Mouse (Mus musculus) frontal cortex, postnatal 25 days (tissue): Measurements from ENCODE around the gene Gdf2.

ENCODE experiments used
- DNase-seq, 2 experiments: peaks; one replicate each; pipeline ENCODE4 v3.0.0; 2022; ENCODE audit warnings: low spot score in 2 of 2

Gene Gdf2

DNA sequence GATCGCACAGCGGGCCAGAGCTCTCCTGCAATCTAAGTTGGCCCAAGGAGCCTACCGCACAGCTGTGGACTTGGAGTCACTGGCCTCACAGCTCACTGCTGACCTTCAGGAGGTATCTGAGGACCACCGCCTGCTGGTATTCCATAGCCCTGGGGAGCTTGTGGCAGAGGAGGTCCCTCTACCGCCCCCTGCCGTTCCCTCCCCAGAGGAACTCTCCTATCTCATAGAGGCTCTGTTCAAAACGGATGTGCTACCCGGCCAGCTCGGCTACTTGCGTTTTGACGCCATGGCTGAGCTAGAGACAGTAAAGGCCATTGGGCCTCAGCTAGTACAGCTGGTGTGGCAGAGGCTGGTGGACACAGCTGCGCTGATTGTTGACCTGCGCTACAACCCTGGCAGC is 15.2 kb downstream of the Gdf2 start:
- DNase-seq = no peak

DNA sequence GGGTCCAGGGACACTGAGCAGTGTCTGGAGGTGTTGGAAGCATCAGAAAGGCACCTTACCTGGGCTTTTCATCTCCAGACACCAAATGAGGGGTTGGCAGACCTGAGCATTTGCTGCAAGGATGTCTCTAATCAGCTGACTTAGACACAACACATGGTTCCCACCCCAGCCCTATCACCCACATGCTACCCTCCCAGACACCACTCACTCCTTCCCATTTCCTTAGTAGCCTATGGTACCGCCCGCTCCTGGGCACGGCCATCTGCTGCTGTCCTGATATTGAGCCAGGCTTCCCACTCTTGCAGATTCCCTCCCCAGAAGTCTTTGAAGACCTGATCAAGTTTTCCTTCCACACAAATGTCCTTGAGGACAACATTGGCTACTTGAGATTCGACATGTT is 17.3 kb downstream of the Gdf2 start:
- no peak for DNase-seq

DNA sequence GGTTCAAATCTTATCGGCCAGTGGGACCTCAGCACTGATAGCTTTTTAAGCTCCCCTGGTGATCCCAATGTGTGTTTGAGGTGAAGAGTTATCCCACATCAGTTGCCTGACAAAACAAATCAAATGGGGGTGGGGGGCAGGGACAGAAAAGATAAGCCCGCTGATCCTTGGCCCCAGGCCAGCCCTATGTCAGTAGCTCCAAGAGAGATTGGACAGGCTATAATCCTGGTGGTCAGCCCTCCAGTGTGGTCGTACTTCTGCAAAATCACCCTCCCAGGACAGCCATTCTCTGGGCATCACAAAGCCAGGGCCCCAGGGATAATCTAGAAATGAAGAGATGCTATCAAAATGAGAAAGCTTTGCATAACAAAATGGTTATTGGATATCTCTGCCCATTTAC is 18.0 kb downstream of the Gdf2 start:
- DNase-seq = no peak

DNA sequence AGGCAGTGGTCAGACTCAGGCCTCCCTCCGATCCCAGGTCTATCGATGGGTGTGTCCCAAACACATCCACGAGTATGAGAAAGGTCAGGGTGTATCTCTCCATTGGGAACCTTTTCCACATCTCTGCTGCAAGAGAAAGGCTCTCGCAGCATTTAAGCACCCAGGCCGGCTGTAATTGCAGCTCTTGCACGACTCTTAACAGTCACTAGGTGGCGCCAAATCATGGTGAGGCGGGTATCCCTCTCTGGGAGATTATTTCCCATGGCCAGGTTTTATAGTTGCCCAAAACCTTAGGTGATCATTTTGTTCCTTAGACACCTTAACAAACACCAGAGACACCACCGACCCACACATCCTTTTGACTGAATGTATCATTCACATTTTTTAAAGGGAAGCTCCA is 18.5 kb downstream of the Gdf2 start:
- DNase-seq = peak; percentile 34 to 44

DNA sequence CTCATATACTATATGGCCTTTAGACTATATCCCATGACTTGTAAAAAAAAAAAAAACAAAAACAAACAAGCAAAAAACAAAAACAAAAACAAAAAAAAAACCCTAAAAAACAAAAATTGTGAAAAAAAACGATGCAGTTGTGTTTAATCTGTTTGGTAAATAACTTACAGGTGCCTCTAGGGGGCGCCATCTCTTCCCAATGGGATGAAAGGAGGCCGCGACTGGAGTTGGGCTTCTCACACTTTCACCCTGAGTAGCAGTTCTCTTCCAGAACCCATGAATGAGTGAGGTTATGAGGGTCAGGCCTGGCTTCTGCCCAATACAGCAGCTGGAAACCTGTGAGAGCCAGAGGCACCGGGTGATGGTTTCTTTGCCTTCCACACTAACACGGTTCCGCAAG is 24.8 kb downstream of the Gdf2 start:
- no peak for DNase-seq

DNA sequence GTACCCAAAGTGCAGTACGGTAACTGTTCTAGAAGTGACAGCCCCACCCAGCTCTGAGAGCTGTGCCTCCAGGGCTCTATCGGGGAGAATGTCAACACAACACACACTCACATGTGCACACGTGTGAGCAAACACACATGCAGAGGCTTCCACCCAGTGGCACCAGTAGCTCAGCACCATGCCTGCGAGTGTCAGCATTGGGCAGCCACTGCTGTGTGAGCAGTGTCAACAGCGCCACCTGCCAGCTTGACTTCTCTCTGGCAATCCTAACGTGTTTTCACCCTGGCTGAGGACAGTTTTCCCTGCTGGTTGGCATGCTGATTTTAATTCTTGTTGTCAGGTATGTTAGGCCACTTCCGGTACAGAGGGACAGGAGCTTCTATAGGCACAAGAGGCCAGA is 31.8 kb downstream of the Gdf2 start:
- no peak for DNase-seq

DNA sequence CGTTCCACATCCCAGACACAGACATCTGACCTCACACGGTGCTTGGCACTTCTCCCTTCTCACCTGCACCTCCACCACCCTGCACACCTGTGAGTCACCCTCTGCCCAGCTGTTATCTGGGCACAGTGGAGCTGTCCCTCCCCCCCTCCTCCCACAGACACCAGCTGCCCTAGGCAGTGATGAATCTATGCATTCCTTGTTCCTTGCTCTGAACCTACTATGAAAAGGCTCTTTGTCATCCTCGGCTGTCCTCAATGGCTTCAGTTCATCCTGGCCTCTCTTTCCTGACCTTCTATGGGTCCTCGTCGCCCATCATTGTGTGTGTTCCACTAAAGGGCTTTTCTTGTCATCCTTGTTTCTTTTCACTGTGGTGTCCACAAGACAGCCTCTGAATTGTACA is 33.9 kb downstream of the Gdf2 start:
- DNase-seq = no peak

DNA sequence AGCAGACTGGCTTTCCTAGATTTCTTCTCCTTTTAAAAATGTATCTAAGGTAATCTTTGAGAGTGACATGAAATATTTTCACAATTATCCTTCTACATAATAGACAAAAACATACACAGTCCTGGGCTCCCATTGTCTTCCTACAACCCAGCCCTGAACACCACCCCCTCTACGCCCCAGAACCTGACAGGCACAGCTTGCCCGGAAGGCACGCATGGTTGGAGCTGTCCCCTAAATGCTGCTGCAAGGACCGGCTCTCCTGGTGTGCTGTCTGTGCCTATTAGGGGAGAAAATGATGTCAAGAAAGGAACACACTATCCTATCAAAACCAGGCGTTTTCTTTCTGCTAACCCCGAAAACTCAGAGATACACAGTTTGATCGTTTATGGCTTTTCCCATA is 36.9 kb downstream of the Gdf2 start:
- DNase-seq = no peak

DNA sequence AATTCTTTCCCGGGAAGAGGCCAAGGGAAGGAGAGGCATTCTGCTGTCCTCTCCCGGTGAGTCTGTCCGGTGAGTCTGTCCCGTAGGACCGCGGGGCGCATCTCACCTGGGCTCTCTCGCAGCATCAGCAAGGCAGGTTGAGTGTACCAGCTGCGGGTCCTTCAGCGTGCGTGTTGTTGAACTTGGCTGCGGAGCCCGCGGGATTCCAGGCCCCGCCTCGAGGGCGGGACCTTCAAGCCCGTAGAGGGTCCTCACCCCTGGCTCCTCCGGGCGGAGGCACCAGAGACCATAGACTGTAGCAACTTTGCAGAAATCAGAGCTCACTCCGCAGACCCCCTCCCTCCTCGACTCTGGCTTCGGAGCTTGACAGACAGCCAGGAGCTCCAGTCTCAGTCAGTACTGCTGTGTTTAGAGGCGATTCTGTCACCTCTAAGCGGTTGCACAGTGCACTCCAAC is 37.8 kb downstream of the Gdf2 start, which contains the start of gene Zfp488:
Gene Zfp488 (minus strand): TSS at position 161 of the 456 bp plus-strand sequence.
- no peak for DNase-seq

DNA sequence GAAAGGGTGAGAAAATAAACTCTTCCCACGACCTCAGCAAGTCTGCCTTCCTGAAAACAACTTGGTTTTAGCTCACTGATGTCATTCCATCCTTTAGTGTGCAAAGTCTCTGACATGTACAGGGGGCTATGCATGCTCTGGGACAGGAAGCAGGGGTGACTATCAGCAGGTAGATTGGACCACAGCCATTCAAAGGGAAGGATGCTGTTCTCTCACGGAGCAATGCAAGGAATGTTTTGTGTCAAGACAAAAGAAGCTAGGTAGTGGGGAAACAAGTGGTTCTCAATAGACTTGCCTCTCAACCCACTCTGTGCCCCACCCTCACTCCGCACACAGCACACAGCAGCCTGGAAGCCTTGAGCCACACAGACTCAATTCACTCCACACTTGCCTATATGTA is 48.4 kb downstream of the Gdf2 start:
- DNase-seq = no peak

DNA sequence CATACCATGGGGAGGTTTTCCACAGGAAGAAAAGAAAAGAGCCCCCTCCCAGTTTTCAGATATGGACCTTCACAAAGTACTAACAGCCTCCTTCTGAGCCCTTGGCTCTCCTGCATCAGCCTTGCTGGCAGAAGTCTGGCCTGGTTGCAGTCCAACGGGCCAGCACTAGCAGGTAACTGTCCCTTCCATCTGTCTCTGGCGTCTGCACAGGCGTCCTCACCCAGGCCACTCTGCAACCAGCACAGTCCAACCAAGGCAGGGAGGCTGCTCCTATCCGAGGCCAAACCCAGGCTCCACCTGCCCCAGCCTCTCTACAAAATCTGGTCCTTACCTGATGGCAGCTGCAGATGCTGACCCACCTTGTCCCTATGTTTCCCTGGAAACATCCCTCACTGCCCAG is 51.1 kb downstream of the Gdf2 start:
- no peak for DNase-seq

DNA sequence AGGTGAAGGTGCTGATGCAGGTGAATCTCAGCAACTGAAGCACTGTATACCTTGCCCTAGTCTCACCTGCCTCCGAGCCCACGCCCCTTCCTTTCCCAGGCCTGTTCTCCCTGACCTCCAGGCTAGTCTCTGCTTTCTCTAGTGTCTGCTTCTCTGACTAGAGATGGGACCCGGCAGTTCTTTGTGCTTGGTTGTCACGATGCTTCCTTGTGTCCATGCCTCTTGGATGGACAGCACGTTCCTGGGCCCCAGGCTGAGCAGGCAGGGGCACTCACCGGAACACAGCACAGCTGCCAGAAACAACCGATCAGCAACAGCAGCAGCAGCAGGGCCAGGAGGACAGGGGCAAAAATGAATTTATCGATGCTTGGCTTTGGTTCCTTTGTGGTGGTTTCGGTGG is 52.2 kb downstream of the Gdf2 start:
- DNase-seq = no peak

DNA sequence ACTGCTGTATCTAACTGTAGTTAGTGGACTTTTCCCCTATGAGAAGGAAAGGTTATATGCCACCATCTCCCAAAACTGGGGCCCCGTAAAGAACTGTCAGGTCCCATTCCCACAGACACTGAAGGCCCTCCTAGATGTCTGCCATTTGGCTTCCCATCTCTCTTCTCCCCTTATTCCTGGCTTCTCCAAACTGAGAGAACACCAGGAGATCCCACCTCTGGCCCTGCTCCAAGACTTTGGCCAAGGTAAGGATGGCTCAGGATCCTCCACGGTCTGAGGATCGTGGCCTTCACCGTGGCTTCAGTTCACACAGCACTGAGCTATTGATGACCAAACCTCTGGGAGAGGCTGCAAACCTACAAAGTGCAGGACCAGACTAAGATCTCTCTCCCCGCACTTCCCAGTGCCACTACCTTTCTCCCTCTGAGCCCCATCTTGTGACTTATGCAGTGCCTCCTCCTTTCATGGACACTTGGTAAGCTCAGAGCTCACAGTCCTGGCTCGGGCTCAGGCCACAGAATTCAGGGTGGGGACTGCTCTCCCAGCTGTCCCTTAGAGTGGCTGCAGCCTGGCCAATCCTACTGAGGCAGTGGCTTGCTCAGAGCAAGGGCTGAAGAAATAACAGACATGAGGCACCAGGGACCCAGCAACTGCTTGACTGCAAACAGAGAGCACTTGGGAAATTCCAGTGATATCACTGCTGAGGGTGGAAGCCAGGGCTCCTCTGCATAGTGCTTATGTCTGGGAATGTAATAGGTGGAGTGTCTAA is 52.9 kb downstream of the Gdf2 start:
- DNase-seq = no peak
